Mouse (Mus musculus) hindbrain, embryonic 16.5 days (tissue): ENCODE measurements around the gene Ccdc113. TPM values are rescaled to one million over a fixed set of nuclear protein-coding genes. Genes with fewer than 3 reads are reported as not detected.

Experiments used
- ATAC-seq: fragments of 200-750 bp; cut with Nextera tagmentation; 2 replicates; pipeline ENCODE4 v1.8.0; 2017; ENCODE audit warnings: moderate TSS enrichment, moderate library complexity
- H3K27ac ChIP-seq: fragments of 300-500 bp; sonication (generic); 2 replicates; pipeline ENCODE4 v1.5.1; 2014; ENCODE audit warnings: low read depth, mild to moderate bottlenecking, control low read depth, low read length, moderate library complexity
- H3K27me3 ChIP-seq: fragments of 300-500 bp; sonication (generic); replicated peaks from 2 replicates; pipeline ENCODE4 v1.6.1; 2014; ENCODE audit warnings: low read length; ENCODE audit not compliant: control insufficient read depth, insufficient read depth
- H3K36me3 ChIP-seq: fragments of 300-500 bp; sonication (generic); 2 replicates; pipeline ENCODE4 v1.6.1; 2014; ENCODE audit warnings: mild to moderate bottlenecking, low read length, moderate library complexity, mixed read lengths; ENCODE audit not compliant: control insufficient read depth, insufficient read depth
- H3K4me1 ChIP-seq: fragments of 300-500 bp; sonication (generic); 2 replicates; pipeline ENCODE4 v1.6.1; 2014; ENCODE audit warnings: low read depth, low read length; ENCODE audit not compliant: control insufficient read depth, insufficient read depth
- H3K4me2 ChIP-seq: fragments of 300-500 bp; sonication (generic); 2 replicates; pipeline ENCODE4 v1.6.1; 2014; ENCODE audit warnings: mild to moderate bottlenecking, low read length, control low read depth, moderate library complexity
- H3K4me3 ChIP-seq: fragments of 300-500 bp; sonication (generic); 2 replicates; pipeline ENCODE4 v1.5.1; 2014; ENCODE audit warnings: mild to moderate bottlenecking, low read length, control low read depth, moderate library complexity
- H3K9ac ChIP-seq: fragments of 300-500 bp; sonication (generic); 2 replicates; pipeline ENCODE4 v1.6.1; 2014; ENCODE audit warnings: low read depth, mild to moderate bottlenecking, control low read depth, low read length, moderate library complexity
- H3K9me3 ChIP-seq: fragments of 300-500 bp; sonication (generic); 2 replicates; pipeline ENCODE4 v1.6.1; 2014; ENCODE audit warnings: mild to moderate bottlenecking, low read length, moderate library complexity; ENCODE audit not compliant: control insufficient read depth
- WGBS: fragments of 180-500 bp; shearing (Covaris S2); extraction: QIAGEN DNeasy Blood & Tissue Kit; methylation state at CpG from one replicate; pipeline ENCODE4 v1.1.7; 2014; 5-methylcytosine and 5-hydroxymethylcytosine counted together
- polyA plus RNA-seq: library from polyadenylated mRNA; unstranded; fragments of >200 nt; fragmentation: Nextera tagmentation; extraction: Ambion mirVana; gene quantifications from 2 replicates; pipeline ENCODE4 v1.2.1, GENCODE M21; 2015

The Ccdc113 gene
- polyA plus RNA-seq, 1 experiment from 2014 or later = 3.4 TPM

GRCm38 (mm10) chr8:95607210-95607609 lies 73.3 kb downstream of the Ccdc113 start:
- H3K27me3 ChIP-seq = 0 out of 2 replicates have a peak, but pooled peaks cover 2% of the 10 kb centered on the region
- H3K36me3 ChIP-seq = no peaks in the 10 kb centered on the region
- H3K4me1 ChIP-seq = no peaks in the 10 kb centered on the region; the same call in 1 of the 2 replicates
- no peak overlapping the region for H3K4me3 ChIP-seq
- H3K27ac ChIP-seq = no peak overlapping the region
- H3K9me3 ChIP-seq = no peaks in the 10 kb centered on the region
- no peak overlapping the region for H3K9ac ChIP-seq
- 44% methylated on average over 9 of the region's 9 CpGs for WGBS
- ATAC-seq = no peak
- no peak overlapping the region for H3K4me2 ChIP-seq

Other genes with a start within 250 kb of the Ccdc113 start
- gene Cngb1, start 227.5 kb upstream of the Ccdc113 start, polyA plus RNA-seq = 0.25 and 0.69 TPM in 2 replicates
- 3.5 and 6.6 TPM in 2 replicates for gene Tepp, start 223.5 kb upstream of the Ccdc113 start, polyA plus RNA-seq
- 12.1 and 15.8 TPM in 2 replicates for gene Zfp319, start 202.1 kb upstream of the Ccdc113 start, polyA plus RNA-seq
- 35.7 and 39.8 TPM in 2 replicates for gene Usb1, start 201.8 kb upstream of the Ccdc113 start, polyA plus RNA-seq
- gene Mmp15, start 181.8 kb upstream of the Ccdc113 start, polyA plus RNA-seq = 15.7 and 18.4 TPM in 2 replicates
- gene Cfap20, start 99.2 kb upstream of the Ccdc113 start, polyA plus RNA-seq = 121 and 124 TPM in 2 replicates
- 6.2 and 7.5 TPM in 2 replicates for gene Csnk2a2, start 44.0 kb upstream of the Ccdc113 start, polyA plus RNA-seq
- gene Prss54, start 42.3 kb downstream of the Ccdc113 start, polyA plus RNA-seq = not detected in 2 replicates
- 7.5 and 7.7 TPM in 2 replicates for gene Gins3, start 99.4 kb downstream of the Ccdc113 start, polyA plus RNA-seq
- gene Ndrg4, start 142.9 kb downstream of the Ccdc113 start, polyA plus RNA-seq = 571 and 665 TPM in 2 replicates
- gene Setd6, start 181.8 kb downstream of the Ccdc113 start, polyA plus RNA-seq = 28.0 and 30.6 TPM in 2 replicates